Mouse (Mus musculus) cerebellum, adult 11-12 months (tissue): ENCODE measurements around the gene Tgfbr3.
"Not testable (repeated sequence)": the region's sequence is repeated elsewhere in the genome, so short reads cannot be mapped to it uniquely, and the experiment has no call there.

Experiments used
- DNase-seq: peaks from one replicate; pipeline ENCODE4 v3.0.0; 2022

Gene Tgfbr3

DNA sequence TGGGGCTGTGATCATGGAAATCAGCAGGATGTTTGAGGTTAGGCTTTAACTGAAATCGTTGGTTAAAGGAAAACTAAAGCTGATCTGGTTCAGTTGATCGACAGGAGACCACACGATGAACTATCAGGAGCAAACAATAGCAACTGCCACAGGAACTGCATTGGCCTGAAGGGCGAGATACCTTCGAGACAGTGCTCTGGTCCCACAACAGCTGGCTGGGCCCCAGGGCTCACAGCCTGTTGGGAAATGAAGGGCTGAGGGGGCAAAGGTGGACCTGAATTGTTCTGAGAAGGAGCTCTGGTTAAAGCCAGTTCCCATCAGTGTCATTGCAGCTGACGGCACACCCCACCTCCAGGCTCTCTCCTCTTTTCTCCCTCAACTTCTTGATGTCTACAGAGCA, 52.5 kb downstream of the Tgfbr3 start:
- no peak for DNase-seq

DNA sequence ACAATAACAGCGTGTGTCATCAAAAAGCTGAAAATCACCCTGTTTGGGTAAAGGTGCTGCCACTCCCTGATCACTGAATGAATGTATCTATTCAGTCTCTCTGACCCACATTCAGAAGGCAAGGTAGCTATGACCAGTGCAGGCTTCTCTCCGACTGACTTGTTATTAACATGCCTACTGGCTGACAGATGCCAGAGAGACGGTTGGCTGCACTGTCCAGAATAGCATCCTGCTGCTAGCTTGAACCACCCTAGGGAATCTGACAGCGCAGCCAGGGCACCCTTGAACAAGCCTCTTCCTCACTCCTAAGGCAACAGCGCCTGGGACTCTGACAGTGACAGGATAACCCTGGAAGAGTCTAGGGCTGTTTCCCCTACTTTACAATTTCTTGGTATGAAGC, 53.4 kb downstream of the Tgfbr3 start:
- DNase-seq: peak; percentile 36

DNA sequence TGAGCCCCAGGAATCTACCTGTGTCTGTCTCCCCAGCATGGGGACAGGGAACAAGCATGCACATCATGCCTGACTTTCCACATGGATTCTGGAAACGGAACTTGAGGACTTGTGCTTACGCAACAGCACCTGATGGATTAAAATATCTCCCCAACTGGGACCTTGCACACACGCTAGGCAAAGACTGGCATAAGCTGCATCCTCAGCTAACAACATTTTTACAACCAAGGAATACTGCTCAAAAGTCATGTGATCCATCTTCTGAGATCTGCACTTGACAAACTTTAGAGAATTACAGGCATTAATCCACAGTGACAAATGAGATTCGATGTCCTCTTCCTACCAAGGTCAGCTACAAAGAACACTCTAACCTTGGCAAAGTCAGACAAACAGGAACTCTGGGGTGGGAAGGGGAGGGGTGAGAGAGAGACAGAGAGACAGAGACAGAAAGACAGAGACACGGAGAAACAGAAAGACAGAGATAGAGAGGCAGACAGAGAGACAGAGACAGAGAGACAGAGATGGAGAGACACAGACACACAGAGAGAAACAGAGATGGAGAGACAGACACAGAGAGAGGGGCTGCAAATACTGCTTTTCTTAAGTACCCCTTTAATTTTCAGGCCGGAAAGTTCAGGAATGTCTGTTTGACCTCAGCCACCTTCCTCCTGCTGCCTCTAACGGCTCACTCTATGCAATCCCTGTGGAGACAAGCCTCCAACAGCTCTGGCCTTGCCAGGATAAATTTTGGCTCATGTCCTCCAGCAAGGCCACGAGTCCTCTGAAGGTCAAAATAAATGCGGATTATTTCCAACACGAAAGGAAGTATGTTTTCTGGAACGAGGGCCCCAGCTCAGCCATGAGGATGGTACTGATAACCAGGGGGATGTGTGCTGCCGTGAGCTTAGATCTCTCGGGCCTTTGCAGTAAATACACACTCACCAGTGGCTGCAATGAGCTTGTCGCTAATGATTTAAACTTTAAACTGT, 55.8 kb downstream of the Tgfbr3 start:
- DNase-seq: no peak

DNA sequence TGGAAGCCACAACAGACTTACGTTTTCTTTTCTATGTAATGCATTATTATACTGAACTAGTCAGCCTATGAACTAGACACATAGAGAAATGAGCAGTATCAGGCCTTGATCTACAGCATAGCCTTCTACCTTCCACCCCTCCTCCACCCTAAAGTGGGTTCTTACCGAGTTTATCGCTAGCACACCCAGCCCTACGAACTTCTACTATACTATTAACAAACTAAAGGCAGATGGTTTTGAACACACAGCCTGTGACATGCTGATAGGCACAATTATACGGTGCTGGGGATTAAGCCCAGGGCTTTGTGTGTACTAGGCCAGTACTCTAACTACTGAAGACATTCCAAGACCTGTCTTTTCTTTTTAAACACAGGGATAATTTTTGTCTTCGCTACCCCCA, 59.2 kb downstream of the Tgfbr3 start:
- no peak for DNase-seq

DNA sequence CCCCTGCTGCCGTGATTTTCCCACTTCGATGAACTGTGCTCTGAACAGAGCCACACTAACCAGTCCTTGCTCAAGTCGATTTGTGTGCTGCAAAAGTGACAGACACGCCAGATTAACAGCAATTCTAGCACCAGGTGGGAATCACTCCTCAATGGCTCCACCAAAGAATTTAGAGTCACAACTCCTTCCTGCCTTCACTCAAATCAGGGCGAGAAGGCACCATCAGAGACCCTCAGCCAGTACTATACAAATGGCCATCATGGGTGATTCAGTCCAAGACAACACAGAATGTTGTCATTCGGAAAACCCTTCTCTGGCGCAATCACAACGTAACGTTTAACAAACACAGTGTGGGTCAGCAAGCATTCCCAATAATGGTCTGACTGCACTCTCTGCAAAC, 60.4 kb downstream of the Tgfbr3 start:
- DNase-seq: no peak

DNA sequence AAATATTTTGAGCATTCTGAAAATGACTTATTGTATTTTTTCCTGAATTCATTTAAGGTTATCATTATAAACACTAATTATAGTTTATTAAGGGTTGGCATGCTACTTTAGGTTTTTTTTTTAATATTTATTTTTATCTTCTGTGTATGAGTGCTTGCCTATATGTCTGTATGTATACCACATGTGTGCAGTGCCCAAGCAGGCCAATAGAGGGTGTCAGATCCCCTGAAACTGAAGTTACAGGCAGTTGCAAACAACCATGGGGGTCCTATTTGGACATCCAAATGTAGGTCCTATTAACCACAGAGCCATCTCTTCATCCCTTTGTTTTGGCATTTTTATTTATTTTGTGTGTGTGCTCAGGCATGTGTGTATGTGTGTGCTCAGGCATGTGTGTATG, 61.8 kb downstream of the Tgfbr3 start:
- no peak for DNase-seq

DNA sequence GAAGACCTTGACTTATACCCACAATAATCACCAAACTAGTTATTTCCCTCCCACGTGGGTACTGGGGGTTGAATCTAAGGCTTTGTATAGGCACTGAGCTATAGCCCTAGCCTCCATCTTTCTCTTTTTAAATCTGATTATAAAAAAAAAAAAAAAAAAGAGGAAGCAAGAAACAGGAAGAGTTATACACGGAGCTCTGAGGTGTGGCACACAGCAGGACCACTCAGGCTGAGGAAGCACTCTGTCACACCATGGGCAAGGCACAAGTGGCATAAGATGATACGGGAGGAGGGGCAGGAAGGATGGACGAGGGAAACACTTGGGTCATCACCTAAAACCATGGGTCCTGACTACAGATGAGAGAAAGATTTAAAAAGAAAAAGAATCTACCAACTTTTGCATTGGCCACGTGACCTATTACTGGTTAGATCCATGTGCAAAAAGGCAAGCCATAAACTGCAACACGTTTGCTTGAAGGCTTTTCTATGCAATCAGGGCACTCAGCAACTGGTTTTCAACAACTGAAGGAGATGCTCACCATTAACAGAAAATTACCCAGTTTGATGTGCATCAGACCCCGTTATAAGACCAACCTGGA, 64.5 kb downstream of the Tgfbr3 start:
- no peak for DNase-seq

DNA sequence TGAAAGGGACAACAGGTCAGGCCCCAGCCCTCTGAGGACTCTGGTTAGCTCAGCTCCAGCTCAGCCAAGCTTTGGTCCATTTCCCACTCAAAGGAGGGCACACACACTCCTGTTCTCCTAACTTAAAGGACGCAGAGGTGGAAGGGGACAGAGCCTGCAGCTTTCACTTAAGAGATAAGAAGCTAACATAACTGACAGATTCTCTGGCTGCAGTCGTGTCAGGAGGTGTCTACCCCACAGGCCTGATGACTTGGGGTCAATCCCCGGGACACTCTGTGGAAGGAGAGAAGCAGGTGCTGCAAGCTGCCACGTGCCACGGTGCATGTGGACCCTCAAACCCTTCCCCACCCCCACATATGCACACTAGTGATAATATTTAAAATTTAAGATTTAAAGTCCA, 65.3 kb downstream of the Tgfbr3 start:
- no peak for DNase-seq

DNA sequence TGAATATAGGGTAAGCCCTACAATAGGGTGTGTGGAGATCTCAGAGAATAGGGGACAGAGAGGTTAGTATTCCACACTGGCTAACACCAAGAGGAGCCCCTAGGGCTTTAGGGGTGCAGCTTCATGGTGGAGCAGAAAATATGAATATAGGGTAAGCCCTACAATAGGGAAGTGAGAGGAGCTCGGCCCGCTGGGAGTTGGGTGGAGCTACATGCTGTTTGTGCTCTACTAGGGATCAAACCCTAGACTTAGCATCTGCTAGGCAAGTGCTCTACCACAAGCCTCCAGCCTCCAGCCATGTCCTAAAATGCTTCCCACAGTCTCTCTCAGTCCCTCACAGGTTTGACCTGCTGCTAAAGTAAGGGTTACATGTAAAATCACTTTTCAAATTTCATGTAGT, 65.9 kb downstream of the Tgfbr3 start:
- DNase-seq: not testable (repeated sequence)

DNA sequence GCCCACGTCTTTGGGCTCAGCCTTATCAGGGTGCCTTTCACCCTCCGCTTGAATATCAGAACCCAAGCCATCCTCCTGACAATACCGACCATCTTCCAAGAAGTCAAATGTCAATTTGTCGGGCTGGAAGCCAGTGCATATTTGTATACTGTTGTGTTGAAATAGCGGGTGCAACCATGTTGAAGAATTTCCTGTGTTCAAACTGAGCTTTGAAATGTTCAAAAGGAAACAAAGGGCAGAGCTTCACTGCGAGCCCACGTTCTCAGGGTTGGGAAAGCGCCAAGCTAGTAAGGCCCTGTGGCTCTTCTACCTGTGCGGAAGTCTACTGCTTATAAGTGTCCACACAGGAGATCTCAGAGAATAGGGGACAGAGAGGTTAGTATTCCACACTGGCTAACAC, 66.4 kb downstream of the Tgfbr3 start:
- DNase-seq: no peak

DNA sequence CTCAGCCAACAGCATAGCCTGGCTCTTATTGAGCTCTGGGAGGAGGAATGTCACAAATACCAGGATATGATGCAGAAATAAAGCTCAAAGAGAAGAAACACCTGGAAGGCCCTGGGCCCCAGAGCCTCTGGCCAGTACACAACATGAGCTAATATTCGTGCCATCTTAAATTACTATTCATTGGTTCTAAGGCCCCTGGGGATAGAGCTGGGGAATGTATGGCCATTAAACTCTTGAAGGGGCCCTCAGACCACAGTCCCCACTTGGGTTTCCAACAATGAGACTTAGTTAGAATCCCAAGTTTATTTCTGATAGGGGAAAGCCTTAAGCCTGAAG, 66.8 kb downstream of the Tgfbr3 start:
- DNase-seq: no peak

DNA sequence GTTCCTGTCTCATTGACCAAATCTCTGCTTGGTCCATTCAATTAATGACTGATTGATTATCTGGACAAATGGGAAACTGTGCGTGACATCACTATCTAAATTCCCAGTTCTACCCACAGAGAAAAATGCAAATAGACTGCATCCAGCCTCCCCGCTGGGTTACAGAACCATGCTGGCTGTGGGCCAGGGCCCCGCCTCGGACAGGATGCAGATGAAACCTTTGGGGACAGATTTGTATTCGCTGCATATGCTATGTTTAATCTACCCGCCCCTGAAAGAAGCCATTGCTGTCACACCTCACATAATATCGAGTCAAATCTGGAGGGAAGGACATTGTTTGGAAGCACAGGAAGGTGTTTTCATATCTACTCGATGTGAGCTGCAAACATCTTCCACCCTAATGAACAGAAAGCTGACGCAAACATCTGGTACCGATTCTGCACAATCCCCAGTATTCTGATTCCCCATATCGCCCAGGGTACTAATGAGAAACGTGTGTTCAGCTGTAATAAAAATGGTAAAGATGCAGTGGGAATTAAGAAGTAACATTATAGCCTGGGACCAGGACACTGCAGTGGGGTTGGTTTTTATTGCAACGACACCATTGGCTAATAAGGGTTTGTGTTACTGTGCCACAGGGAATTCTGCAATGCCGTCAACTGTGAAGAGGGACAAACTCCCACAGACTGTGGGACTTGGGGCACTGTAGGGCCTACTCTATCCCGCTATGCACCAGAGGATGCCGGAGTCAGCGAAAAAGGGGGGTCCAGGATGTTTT, 67.3 kb downstream of the Tgfbr3 start:
- DNase-seq: no peak

DNA sequence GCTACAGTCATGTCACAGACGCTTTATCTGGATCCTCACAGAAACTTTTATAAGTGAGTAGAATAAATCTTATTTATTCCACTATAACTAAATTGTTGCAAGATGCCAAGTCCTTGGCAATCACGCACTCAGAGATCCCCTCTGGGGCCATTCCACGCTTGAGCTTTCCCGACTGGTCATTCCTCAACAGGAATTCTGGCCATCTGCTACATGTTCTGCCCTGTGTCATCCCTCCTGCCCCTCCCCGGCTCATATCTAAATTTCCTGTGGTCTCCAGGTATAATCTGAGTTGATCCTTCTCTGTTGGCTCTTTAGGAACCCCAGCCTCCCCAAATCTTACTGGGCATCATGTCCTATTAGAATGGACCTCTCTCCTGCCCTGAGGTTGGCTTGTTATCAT, 68.5 kb downstream of the Tgfbr3 start:
- peak; percentile 53 for DNase-seq

DNA sequence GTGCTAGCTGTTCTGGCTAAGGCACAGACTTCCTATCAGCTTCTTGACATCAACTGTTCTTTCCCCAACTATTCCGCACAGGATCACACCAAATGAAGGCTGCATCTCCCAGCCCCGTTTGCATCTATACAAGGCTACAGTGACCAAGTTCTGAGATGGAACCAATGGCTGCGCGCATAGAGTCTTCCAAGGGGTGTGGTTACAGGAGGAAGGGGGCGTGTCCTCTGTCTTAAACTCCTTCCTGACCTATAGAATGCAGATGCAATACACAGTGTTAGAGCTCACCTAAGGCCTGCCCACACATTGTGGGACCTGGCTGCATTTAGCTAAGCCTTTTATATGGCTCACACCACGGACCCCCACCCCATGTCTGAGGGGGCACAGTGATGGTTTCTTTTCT, 69.5 kb downstream of the Tgfbr3 start:
- no peak for DNase-seq

DNA sequence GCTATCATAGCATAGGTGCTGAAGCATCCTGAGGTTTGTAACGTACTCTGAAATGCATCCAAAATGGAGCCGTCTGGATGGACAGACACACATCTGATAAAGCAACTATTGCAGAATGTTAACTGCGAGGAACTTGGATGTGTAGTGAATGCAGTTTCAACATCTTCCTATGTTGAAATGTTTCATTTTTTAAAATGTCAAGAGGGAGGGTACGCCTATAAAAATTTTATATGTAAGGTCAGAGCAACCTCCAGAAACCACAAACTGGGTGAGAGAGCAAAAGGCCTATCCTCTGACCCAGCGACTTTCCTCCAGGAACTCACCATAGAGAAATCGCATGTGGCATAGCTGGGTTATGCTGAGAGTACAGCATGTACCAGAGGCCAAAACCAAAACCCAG, 70.1 kb downstream of the Tgfbr3 start:
- DNase-seq: no peak

DNA sequence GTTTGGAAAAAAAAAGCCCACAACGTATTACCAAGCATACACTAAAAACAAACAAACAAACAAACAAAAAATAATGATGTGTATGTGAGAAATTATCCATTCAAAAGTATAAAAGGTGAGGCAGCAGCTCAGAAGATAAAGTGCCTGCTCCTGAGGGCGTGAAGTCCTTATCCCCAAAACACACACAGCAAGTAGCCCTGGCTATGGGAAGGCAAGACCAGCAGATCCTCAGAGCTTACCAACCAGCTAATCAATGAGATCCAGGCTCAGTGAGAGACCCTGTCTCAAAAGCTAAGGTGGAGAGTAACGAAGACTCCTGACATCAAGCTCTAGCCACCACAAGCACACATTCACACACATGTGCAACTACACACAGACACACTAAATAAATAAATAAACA, 70.8 kb downstream of the Tgfbr3 start:
- no peak for DNase-seq

DNA sequence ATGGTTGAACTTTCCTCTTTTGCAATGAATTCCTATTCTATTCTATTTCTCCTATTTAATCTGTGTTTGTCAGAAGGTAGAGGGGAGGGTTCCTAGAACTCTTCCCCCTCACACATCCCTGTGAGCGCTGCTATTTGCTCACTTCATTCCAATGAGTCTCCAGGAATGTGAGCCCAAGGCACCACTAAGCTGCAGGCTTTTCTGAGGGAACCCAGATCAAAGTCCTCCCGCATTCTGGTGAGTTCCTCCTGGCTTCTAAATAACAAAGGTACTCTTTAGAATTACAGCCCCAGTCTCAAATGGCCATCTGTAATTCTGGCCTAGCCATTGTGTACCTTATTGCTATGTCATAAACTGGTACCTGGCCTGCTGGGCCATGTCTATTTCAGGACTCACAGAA, 72.3 kb downstream of the Tgfbr3 start:
- DNase-seq: no peak

DNA sequence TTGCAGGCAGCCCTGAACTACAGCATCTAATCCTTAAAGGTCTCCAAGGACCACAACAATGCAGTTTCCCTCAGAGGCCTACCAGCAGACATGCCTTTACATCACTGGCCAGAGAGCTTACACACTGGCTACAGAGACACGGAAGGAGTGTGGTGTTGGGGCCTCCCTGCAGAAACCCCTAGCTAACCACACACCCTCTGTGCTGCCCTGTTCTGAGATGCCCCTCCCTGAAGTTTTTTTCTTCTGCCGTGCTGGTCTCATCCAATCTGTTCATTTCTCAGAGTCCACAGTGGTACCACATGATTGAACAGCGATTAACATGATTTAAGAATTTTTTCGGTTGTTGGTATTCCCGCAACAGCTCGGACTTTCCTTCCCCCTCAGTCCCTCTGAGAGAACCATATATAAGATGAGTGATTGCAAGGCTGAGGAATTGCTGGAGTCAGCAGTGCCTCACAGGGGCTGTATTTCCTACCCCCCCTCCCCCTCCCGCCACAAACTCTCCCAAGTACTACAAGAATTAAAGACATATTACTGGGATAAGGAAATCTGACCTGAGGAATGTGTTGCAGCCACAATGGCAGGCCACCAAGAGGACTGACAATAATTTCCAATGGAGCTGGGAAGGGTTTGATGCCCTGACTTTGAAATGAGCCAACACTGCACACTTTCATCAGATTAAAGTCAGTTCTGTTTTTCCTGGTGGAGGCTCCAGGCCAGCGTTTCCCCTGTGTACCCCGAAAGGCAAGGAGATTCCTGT, 75.9 kb downstream of the Tgfbr3 start:
- no peak for DNase-seq

DNA sequence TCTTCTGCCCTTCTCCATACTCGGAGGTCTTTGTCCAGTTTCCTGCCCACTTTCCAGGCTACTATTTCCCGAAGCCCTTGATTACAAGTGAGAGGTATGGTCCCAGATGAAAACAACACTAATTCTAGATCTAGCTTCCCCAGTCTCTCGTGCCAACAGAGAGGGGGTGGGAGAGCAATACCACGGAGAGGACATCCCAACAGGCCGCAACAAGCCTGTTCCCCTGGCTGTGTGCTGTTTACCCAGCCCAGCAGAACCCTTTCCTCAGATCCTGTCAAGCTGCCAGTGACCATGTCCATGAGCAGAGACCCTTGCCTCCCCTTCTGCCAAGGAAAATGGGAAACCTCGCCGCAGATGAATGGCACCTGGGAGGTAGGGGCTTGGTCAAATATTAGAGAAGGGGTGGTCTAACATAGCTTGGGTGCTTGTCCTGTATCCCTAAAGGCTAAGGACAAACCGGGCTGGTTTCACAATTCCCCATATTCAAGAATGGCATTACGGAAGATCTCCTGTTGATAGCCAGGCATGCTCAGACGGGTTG, 77.5 kb downstream of the Tgfbr3 start:
- no peak for DNase-seq

DNA sequence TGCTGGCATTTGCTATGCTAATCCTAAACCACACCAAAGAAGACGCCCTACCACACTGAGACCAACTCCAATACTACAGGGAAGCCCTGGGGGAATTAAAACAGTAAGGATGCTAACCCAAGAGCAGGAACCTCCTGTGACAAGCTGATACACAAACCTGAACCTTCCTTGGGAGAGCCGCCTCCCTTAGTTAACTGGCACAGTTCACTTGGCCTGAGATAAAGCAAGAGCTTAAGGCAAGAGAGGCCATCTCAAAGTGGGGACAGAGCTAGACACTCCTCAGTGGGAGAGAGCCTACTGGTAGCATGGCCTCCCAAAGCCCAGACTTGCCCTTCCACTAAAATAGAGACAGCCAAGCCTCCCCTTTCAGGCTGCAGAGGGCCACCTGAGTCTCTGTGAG, 79.4 kb downstream of the Tgfbr3 start:
- no peak for DNase-seq

DNA sequence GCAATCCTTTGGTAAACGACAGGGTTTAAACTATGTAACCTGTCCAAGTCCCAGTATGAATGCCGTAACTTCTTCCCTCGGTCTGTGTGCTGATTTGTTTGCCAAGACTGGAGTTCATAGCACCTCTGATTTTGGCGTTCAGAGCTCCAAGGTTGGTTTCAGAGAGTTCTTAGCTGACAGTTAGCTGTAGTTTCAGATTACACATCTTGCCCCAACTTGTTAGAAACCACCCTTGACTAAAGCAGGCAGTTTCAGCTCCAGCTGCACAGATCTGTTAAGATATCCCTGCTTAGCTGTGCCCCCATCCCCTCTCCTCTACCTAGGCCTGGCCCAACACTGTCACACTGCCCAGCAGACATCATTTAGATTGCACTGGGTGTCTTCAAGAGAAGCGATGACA, 81.5 kb downstream of the Tgfbr3 start:
- no peak for DNase-seq

DNA sequence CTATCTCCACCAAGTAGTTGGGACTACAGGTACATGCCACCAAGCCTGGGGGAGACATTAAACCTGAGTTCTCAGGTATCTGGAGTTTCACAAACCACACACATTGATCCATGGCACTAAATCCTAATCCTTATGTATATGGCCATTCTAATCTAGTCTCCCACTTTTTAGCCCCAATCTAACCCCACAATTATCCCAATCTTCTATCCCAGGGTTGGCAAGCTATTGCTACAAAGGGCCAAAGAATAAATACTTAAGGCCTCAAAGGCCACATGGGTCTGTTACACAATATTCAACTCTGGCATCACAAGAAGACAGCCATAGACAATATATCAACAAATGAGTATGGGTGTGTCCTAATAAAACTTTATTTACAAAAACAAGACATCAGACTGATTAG, 85.1 kb downstream of the Tgfbr3 start:
- DNase-seq: no peak
